Mouse (Mus musculus) forebrain, postnatal 0 days (tissue): Measurements from ENCODE around the gene Mbnl1. TPM values are rescaled to one million over a fixed set of nuclear protein-coding genes. Genes with fewer than 3 reads are reported as not detected.

ENCODE experiments used
- ATAC-seq: fragments of 200-750 bp; cut with Nextera tagmentation; 2 replicates; pipeline ENCODE4 v1.8.0; 2017; ENCODE audit warnings: mild to moderate bottlenecking, moderate library complexity
- DNase-seq: peaks from one replicate; pipeline ENCODE4 v3.0.0-alpha.2; 2015
- H3K27ac ChIP-seq: fragments of 300-500 bp; sonication (generic); 2 replicates; pipeline ENCODE4 v1.5.1; 2014; ENCODE audit warnings: low read depth, mild to moderate bottlenecking, antibody characterized with exemption, low read length, moderate library complexity, mixed read lengths
- H3K27me3 ChIP-seq: fragments of 300-500 bp; sonication (generic); 2 replicates; pipeline ENCODE4 v1.6.1; 2014; ENCODE audit warnings: mild to moderate bottlenecking, low read length, mixed read lengths; ENCODE audit not compliant: insufficient read depth
- H3K36me3 ChIP-seq: fragments of 300-500 bp; sonication (generic); 2 replicates; pipeline ENCODE4 v1.6.1; 2014; ENCODE audit warnings: mild to moderate bottlenecking, moderate library complexity; ENCODE audit not compliant: insufficient read depth
- H3K4me1 ChIP-seq: fragments of 300-500 bp; sonication (generic); 2 replicates; pipeline ENCODE4 v1.6.1; 2014; ENCODE audit warnings: antibody characterized with exemption; ENCODE audit not compliant: insufficient read depth
- H3K4me2 ChIP-seq: fragments of 300-500 bp; sonication (generic); 2 replicates; pipeline ENCODE4 v1.6.1; 2014; ENCODE audit warnings: low read depth, mild to moderate bottlenecking, moderate library complexity
- H3K4me3 ChIP-seq: fragments of 300-500 bp; sonication (generic); 2 replicates; pipeline ENCODE4 v1.5.1; 2014; ENCODE audit warnings: low read depth, low read length, mixed read lengths
- H3K9ac ChIP-seq: fragments of 300-500 bp; sonication (generic); 2 replicates; pipeline ENCODE4 v1.6.1; 2014; ENCODE audit warnings: mild to moderate bottlenecking
- H3K9me3 ChIP-seq: fragments of 300-500 bp; sonication (generic); 2 replicates; pipeline ENCODE4 v1.6.1; 2016; ENCODE audit warnings: low read length
- CTCF ChIP-seq: sonication (generic); IDR thresholded peaks from 2 replicates; pipeline ENCODE4 v1.5.1; 2016; ENCODE audit warnings: antibody characterized with exemption, control low read depth, low read depth
- WGBS: fragments of 180-500 bp; shearing (Covaris S2); extraction: QIAGEN DNeasy Blood & Tissue Kit; methylation state at CpG from one replicate; pipeline ENCODE4 v1.1.7; 2014; 5-methylcytosine and 5-hydroxymethylcytosine counted together
- polyA plus RNA-seq: library from polyadenylated mRNA; unstranded; fragments of >200 nt; fragmentation: Nextera tagmentation; extraction: Ambion mirVana; gene quantifications from 2 replicates; pipeline ENCODE4 v1.2.1, GENCODE M21; 2015
- total RNA-seq: library from RNA; depleted of rRNA; stranded (reverse); fragments of >200 nt; gene quantifications from 2 replicates; pipeline ENCODE4 v1.2.3, GENCODE M21; 2014

The Mbnl1 gene
- total and polyA plus RNA-seq, 2 experiments from 2014 or later = 42.7 to 84.7 TPM

DNA sequence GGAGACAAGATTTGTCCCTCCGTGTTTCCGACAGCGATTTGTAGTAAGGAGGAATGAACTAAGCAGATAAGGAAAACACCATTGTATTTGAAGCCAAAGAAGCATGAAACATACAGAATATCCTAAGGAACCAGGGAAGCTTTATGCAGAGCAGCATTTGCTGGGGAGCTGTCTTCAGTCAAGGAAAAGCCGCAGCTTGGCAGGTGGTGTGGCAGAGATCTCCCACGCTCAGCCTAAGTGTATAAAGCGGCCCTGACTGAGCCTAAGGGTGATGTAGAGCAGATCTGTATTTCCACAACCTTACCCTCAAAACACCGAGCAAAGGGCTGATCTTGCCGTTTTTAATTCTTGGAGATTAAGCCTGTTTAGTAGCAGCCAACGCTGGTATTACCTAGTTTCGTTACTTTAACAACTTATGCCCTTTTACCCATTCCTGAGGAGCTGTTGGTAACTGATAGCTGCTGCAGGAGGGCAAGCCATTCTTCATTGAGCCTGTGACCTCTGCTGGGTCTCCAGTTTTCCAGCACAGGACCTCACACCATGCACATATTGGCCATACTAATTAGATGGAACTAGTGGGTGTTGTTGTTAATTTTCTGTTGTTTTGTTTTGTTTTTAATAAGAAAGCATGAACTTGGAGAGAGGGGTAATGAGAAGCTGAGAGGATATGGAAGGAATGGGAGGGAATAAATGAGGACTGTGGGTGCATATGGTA is 91.1 kb downstream of the Mbnl1 start:
- no peak for TF ChIP-seq CTCF
- ATAC-seq = no peak
- H3K27ac ChIP-seq = no peak overlapping the region

GRCm38 (mm10) chr3:60564244-60564643 is 91.6 kb downstream of the Mbnl1 start:
- 39% methylated on average over 2 of the region's 2 CpGs for WGBS
- no peak for ATAC-seq

More for the DNA sequence above, 91.1 kb downstream of the Mbnl1 start:
- WGBS = 34% methylated on average over 10 of the region's 10 CpGs
- no peak overlapping the region for H3K4me3 ChIP-seq
- H3K9ac ChIP-seq = no peak overlapping the region
- peaks cover 14% of the 10 kb centered on the region for H3K4me1 ChIP-seq
- H3K4me2 ChIP-seq = no peak overlapping the region
- DNase-seq = no peak
- no peaks in the 10 kb centered on the region for H3K9me3 ChIP-seq
- no peaks in the 10 kb centered on the region for H3K27me3 ChIP-seq
- no peaks in the 10 kb centered on the region for H3K36me3 ChIP-seq

DNA sequence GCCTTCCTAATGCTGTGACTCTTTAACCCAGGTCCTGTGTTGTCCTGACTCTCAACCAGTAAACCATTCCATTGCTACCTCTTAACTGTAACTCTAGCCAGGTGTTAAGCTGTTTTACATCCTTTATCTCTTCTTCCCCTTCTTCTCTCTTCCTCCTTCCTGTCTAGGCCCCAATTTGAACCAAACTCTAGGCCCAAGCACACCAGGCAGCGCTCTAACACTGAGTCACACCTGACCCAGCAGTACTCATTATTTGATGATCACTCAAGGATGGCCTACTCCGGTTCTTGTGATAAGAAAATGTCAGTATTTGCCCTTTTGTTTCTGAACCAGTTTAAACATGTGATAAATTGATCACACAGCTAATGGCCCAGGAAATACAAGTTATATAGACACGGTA is 92.6 kb downstream of the Mbnl1 start:
- H3K9ac ChIP-seq = no peak overlapping the region

More at GRCm38 (mm10) chr3:60564244-60564643, 91.6 kb downstream of the Mbnl1 start:
- Histone ChIP-seq H3K4me3 (no peak overlapping the region), H3K27ac (no peak overlapping the region), H3K9ac (no peak overlapping the region), H3K4me2 (no peak overlapping the region), H3K27me3 (no peaks in the 10 kb centered on the region), H3K36me3 (no peaks in the 10 kb centered on the region), H3K9me3 (no peaks in the 10 kb centered on the region), H3K4me1 (peaks cover 15% of the 10 kb centered on the region)
- no peak for DNase-seq
- no peak for TF ChIP-seq CTCF

DNA sequence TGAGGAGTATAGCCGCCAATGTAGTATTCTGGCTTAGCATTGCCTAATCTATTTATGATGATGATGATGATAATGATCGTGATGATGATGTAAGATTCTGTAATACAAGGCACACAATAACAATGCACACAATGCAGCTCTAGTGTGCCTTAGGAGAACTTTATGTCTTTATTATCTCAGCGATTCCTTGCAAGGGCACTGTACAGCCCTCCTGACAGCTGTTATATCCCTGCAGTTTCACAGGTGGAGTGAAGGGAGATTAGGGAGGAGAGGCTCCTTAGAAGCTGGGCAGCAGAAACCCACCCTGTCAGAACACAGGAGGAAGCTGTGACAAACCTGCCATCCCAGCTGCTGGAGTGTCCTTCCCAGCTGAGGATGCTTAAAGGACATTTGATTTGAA is 93.3 kb downstream of the Mbnl1 start:
- 76% methylated on average over 3 of the region's 3 CpGs for WGBS

More for the DNA sequence above, 92.6 kb downstream of the Mbnl1 start:
- 97% methylated on average over 3 of the region's 3 CpGs for WGBS
- TF ChIP-seq CTCF = no peak
- Histone ChIP-seq H3K4me3 (no peak overlapping the region), H3K4me1 (peaks cover 22% of the 10 kb centered on the region), H3K27me3 (no peaks in the 10 kb centered on the region), H3K27ac (no peak overlapping the region), H3K4me2 (no peak overlapping the region), H3K9me3 (no peaks in the 10 kb centered on the region), H3K36me3 (no peaks in the 10 kb centered on the region)
- no peak for DNase-seq
- no peak for ATAC-seq

GRCm38 (mm10) chr3:60568171-60568684 is 95.6 kb downstream of the Mbnl1 start:
- 3% methylated on average over 1 of the region's 1 CpGs for whole genome bisulfite sequencing
- no peak overlapping the region for H3K4me2 ChIP-seq
- no peak overlapping the region for H3K4me3 ChIP-seq
- H3K4me1 ChIP-seq = peaks cover 20% of the 10 kb centered on the region
- ATAC-seq = no peak
- TF ChIP-seq CTCF = no peak
- H3K9me3 ChIP-seq = no peaks in the 10 kb centered on the region
- no peak for DNase-seq
- no peak overlapping the region for H3K9ac ChIP-seq
- H3K27ac ChIP-seq = no peak overlapping the region
- H3K27me3 ChIP-seq = no peaks in the 10 kb centered on the region
- H3K36me3 ChIP-seq = no peaks in the 10 kb centered on the region

More for the DNA sequence above, 93.3 kb downstream of the Mbnl1 start:
- no peak for DNase-seq
- no peak for TF ChIP-seq CTCF
- Histone ChIP-seq H3K9me3 (no peaks in the 10 kb centered on the region), H3K27me3 (no peaks in the 10 kb centered on the region), H3K36me3 (no peaks in the 10 kb centered on the region), H3K4me3 (no peak overlapping the region), H3K27ac (no peak overlapping the region), H3K4me2 (no peak overlapping the region), H3K4me1 (peaks cover 22% of the 10 kb centered on the region), H3K9ac (no peak overlapping the region)
- ATAC-seq = no peak

- DNase-seq = no peak
- 40% methylated on average over 6 of the region's 6 CpGs for WGBS
Observed at GRCm38 (mm10) chr3:60568801-60569568, 96.4 kb downstream of the Mbnl1 start.

DNA sequence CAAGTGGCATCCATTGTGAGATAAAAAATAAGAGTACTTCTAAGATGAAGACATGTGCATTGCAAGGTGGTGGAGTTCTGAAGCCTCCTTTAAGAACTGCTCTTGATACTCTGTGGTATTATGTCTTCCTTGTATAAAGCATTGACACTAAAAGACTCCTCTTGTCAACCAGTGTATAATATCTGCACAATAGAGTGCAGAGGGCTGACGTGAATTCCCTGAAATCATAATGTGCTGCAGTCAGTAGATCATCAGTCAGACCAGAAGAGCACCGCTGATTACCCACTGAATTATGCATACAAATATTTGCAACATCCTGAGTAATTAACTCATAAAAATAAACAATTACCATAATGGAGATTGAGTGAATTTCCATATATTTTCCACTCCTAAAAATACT is 97.2 kb downstream of the Mbnl1 start:
- peaks cover 12% of the 10 kb centered on the region for H3K4me1 ChIP-seq
- no peaks in the 10 kb centered on the region for H3K36me3 ChIP-seq
- H3K4me2 ChIP-seq = no peak overlapping the region
- H3K9ac ChIP-seq = no peak overlapping the region
- DNase-seq (no peak), ATAC-seq (peak; percentile 57; the same call in 1 of the 2 replicates)
- no peak overlapping the region for H3K4me3 ChIP-seq
- no peak for TF ChIP-seq CTCF
- no peaks in the 10 kb centered on the region for H3K27me3 ChIP-seq
- H3K9me3 ChIP-seq = no peaks in the 10 kb centered on the region
- WGBS = 33% methylated on average over 2 of the region's 2 CpGs
- no peak overlapping the region for H3K27ac ChIP-seq

More at GRCm38 (mm10) chr3:60568801-60569568, 96.4 kb downstream of the Mbnl1 start:
- no peak for TF ChIP-seq CTCF
- no peak overlapping the region for H3K9ac ChIP-seq
- H3K9me3 ChIP-seq = no peaks in the 10 kb centered on the region
- no peak overlapping the region for H3K27ac ChIP-seq
- peaks cover 12% of the 10 kb centered on the region for H3K4me1 ChIP-seq
- no peak overlapping the region for H3K4me3 ChIP-seq
- no peak for ATAC-seq
- H3K4me2 ChIP-seq = no peak overlapping the region
- H3K36me3 ChIP-seq = no peaks in the 10 kb centered on the region
- no peaks in the 10 kb centered on the region for H3K27me3 ChIP-seq
